Mouse (Mus musculus) gastrocnemius, postnatal 36 days (tissue): ENCODE data around the gene Atox1. TPM values are rescaled to one million over a fixed set of nuclear protein-coding genes. Genes with fewer than 3 reads are reported as not detected.
"Not testable (repeated sequence)": the region's sequence is repeated elsewhere in the genome, so short reads cannot be mapped to it uniquely, and the experiment has no call there.

Source experiments
- DNase-seq, 2 experiments: peaks; one replicate each; pipeline ENCODE4 v3.0.0; 2022
- intact Hi-C: fragments of 180-260 bp; cut with DNase I; formaldehyde crosslinking; loops from one replicate; pipeline ENCODE4 v1.15.1; 2025
- total RNA-seq, 2 experiments: library from RNA; stranded (reverse); gene quantifications; 2 replicates each; pipeline ENCODE4 v1.2.3; 2021

Gene Atox1
- total RNA-seq, 2 experiments from 2014 or later, result 50.4 to 56.4 TPM

- no peak for DNase-seq
- intact Hi-C loops, result no loop called here
These were observed 44.3 kb downstream of the Atox1 start for GRCm38 (mm10) chr11:55416609-55417265.

- intact Hi-C loops, DNase-seq: not testable (repeated sequence)
These were observed 45.3 kb downstream of the Atox1 start for GRCm38 (mm10) chr11:55415731-55416130.

- DNase-seq, result no peak
- intact Hi-C loops, result no loop called here
These were observed 45.9 kb downstream of the Atox1 start for GRCm38 (mm10) chr11:55415036-55415704.

GRCm38 (mm10) chr11:55414314-55414713 lies 46.7 kb downstream of the Atox1 start:
- intact Hi-C loops, result no loop called here
- peak in 1 of 2 experiments; percentile 43 for DNase-seq

GRCm38 (mm10) chr11:55413416-55413796 lies 47.6 kb downstream of the Atox1 start:
- DNase-seq, result no peak
- intact Hi-C loops, result no loop called here

- intact Hi-C loops, result no loop called here
These were observed 48.2 kb downstream of the Atox1 start for GRCm38 (mm10) chr11:55412680-55413415.

GRCm38 (mm10) chr11:55412034-55412433 lies 49.0 kb downstream of the Atox1 start:
- intact Hi-C loops, result no loop called here

More at GRCm38 (mm10) chr11:55412680-55413415, 48.2 kb downstream of the Atox1 start:
- DNase-seq, result no peak

GRCm38 (mm10) chr11:55410502-55410901 lies 50.5 kb downstream of the Atox1 start:
- no peak for DNase-seq
- intact Hi-C loops, result no loop called here

More at GRCm38 (mm10) chr11:55412034-55412433, 49.0 kb downstream of the Atox1 start:
- DNase-seq, result no peak

GRCm38 (mm10) chr11:55410005-55410404 lies 51.0 kb downstream of the Atox1 start:
- intact Hi-C loops, result no loop called here
- DNase-seq, result no peak

GRCm38 (mm10) chr11:55407133-55407532 lies 53.9 kb downstream of the Atox1 start:
- intact Hi-C loops, result no loop called here
- no peak for DNase-seq

GRCm38 (mm10) chr11:55405601-55406469 lies 55.2 kb downstream of the Atox1 start:
- no peak for DNase-seq
- intact Hi-C loops, result no loop called here

GRCm38 (mm10) chr11:55404659-55405457 lies 56.2 kb downstream of the Atox1 start:
- intact Hi-C loops, result no loop called here
- no peak for DNase-seq

- intact Hi-C loops, result no loop called here
- DNase-seq, result no peak
These were observed 60.2 kb downstream of the Atox1 start for GRCm38 (mm10) chr11:55400863-55401262.

GRCm38 (mm10) chr11:55398371-55398770 lies 62.7 kb downstream of the Atox1 start:
- intact Hi-C loops, result no loop called here
- no peak for DNase-seq

GRCm38 (mm10) chr11:55397441-55397840 lies 63.6 kb downstream of the Atox1 start:
- intact Hi-C loops, result no loop called here

GRCm38 (mm10) chr11:55397036-55397435 lies 64.0 kb downstream of the Atox1 start:
- intact Hi-C loops, result no loop called here

More at GRCm38 (mm10) chr11:55397441-55397840, 63.6 kb downstream of the Atox1 start:
- DNase-seq, result no peak

More at GRCm38 (mm10) chr11:55397036-55397435, 64.0 kb downstream of the Atox1 start:
- no peak for DNase-seq
